Mouse (Mus musculus) left cerebral cortex, adult 18-20 months (tissue): Measurements from ENCODE around the gene Gnb3. TPM values are rescaled to one million over a fixed set of nuclear protein-coding genes. Genes with fewer than 3 reads are reported as not detected.

Experiments used
- DNase-seq, 2 experiments: peaks; one replicate each; pipeline ENCODE4 v3.0.0; 2021 to 2022; ENCODE audit warnings: low spot score in 2 of 2, mixed read lengths in 1 of 2
- long read RNA-seq, 2 experiments: library from polyadenylated mRNA; stranded (forward); transcript quantifications; one replicate each; pipeline ENCODE4 v2.0.0; 2021
- total RNA-seq, 2 experiments: library from RNA; stranded (reverse); gene quantifications; 2 replicates each; pipeline ENCODE4 v1.2.3; 2021

The Gnb3 gene
- total RNA-seq: under 1 TPM in 1 of 2 experiments, not detected in 1; 0.21 TPM
- long read RNA-seq, experiment 1: 0 reads
- long read RNA-seq, experiment 2: 0 reads

DNA sequence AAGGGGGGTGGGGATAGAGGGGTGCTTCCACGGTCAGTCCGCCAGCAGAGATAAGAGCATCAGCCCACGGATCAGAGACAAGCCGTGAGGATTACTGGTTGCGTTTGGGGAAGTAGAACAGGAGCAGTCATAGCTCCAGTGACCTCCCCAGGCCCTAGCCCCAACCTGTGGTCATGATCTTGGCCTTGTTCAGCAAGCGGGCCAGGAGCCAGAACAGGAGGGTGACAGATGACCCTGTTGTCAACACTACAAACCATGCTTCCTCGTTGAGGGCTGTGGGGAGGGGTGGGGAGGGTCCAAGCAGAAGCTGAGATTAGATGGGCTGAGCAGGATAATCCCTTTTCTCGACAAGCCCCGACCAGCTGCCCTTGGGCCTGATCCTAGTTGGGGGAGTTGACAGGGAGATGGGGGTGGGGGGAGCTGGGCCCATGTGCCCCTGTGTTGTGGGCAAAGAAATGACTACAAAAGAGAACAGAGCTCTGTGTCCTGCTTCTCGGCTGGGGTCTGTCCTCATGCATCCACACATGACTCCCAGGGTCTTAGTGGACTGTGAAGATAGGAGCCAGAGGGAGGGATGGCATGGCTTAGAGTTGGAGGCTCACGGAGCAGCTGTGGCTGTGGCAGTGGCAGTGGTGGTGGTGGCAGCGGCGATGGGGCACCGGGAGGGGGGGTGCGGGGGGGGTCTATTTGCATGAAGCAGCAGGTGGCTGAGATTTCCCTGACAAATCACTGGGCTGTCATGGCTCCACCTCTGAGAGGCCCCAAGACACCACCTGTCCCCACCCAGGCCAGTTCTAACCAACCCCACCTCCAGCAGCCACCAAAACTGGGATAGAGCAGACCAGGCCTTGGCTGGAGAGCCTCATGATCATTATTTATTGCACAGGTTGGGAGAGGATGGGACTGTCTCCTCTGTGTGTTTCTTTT is at the start of gene Gnb3:
TSS of gene Gnb3 (minus strand) at position 35 of the 927 bp plus-strand sequence.
- DNase-seq: no peak

DNA sequence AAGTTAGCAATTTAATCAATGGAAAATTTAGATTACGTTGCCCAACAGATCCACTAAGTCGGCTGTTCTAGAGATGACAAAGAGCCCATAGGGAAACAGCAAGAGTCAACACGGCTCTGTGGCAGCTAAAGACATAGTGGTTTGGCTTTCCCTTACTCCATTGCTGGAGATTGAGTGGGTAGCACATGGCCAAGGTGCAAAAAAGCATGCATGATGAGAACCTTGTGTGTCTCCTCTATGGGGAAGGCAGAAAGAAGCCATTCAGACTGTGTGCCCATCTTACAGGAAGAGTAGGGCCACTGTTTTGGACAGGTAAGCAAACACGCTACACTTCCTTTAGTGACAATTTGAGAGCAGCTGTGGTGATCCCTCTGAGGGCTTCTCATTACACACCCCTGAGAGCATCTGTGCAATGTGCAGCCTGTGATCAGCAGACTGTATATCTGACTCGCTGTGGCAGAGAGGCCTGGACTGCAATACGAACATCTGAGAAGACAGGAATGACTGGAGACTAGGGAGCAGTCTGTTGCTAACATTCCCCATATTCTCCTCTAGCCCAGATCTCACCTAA is 48.6 kb upstream of the Gnb3 start:
- DNase-seq: no peak

DNA sequence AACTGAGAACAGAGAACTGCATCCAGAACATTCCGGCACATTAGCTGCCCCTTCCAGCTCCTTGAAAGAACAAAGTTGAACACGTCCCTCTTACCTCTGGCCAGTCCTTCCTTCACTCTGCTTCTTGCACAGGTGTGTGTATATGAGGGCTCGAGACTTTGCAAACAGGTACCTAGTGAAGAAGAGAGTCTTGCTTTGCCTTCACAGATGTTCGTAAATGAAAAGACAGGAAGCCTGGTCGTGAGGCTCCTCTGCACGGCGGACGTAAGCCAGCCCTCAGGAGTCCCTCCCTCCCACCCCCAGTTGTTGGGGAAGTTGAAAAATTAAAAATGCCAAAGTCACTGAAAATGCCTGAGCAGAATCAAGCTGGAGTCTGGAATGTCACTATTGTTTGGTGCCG is 47.9 kb upstream of the Gnb3 start, which contains the start of gene Cd4:
TSS of gene Cd4 (minus strand) at position 236 of the 400 bp plus-strand sequence.
- no peak for DNase-seq

DNA sequence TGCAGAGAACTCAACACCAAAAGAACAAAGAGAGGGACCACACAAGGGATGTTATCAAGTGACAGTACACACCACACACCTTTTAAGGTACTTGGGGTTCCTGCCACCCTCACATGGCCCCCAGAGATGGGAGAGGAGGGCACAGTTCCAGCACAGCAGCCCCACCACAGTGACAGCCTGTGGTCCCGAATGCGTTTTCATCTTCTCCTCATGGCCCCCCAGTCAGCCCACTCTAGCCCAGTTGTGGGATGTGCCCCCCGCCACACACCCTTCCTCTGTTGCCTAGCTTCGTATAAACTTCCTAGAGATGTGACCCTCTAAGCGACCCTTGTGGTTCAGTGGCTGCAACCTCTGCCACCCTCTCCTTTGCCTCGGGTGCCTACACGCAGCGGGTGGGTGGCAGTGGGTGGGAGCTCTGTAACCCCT is 45.9 kb upstream of the Gnb3 start:
- no peak for DNase-seq

DNA sequence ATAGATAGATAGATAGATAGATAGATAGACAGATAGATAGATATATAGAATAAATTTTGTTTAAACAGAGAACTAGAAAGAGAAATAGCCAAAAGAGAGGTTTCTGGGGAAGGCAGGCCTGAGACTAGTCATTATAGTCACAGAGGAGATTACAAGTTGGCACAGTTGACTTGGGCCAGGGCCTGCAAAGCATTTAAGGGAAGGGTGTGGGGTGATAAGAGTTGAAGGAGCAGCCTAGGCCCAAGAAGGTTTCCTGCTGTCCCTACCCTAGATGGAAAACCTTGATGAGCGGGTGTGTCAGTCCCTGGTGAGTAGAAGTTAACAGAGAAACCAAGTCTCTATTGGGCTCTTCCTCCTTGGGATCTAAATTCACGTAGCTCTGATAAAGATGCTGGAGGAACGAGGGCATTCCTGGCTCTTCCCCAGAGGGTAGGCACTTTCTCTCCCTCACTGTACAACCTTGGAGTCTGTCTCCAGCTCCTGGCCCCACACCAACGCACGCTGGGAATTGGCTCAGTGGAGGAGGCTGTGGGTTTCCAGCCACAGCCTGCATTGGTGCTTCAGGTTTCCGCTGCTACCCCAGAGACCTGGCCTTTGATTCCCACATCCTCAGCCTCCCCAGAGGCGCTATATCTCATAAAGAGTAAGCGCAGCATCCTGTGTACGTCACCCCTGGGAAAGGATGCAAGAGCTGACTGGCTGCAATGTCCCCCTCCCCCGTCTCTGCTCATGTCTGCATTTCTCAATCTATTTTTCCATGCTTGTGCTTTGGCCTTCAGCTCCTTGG is 44.8 kb upstream of the Gnb3 start:
- no peak for DNase-seq

DNA sequence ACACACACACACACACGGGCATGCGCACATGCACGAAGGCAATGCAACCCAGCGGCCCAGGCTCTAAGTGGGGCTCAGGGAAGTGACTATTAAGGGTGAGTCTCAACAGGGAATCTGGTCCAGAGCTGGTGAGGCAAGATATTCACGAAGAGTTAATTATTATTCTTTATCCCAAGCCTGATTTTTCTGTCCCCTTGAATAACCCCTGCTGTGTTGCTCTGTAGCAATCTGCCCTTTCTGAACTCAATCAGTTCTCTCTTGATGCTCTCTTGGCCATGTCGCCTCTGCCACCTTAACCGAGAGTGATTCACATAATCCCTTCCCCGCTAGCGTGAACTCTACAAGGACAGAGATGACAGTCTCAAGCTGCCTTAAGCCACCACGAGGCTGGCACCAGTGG is 43.3 kb upstream of the Gnb3 start:
- DNase-seq: no peak

DNA sequence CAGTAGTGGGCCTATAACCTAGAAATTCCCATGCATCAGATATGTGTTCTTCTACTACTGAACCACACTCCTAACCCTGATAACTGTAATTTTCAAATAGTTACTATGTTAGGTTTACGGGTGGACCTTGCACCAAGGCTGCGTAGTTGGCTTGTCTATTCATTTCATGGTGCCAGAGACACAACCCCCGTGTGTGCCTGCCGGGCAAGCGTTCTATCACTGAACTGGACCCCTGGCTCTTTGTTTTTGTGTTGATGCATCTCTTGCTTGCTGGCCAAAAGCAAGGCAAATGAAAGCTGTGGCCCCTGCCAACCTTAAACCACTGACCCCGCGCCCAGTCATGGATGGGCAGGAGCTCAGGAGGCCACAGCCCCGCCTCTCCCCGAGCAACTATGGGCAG is 41.7 kb upstream of the Gnb3 start:
- DNase-seq: no peak

DNA sequence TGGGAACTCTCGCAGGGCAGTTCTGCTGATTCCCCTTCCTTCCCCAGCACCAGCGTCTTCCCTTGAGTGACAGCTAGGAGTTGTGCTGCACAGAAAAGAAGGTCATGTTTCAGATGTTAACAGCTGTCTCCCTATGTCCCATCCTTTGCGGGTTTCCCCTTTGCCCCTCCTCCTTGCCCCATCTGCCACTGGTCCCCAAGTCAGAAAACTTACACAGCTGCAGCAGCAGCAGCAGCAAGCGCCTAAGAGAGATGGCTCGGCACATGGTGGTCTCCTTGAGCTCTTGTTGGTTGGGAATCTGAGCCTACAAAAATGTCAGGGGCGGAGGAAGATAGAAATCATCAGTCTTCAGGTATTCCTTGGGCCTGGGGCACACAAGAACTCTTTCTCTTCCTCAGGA is 39.3 kb upstream of the Gnb3 start:
- no peak for DNase-seq

DNA sequence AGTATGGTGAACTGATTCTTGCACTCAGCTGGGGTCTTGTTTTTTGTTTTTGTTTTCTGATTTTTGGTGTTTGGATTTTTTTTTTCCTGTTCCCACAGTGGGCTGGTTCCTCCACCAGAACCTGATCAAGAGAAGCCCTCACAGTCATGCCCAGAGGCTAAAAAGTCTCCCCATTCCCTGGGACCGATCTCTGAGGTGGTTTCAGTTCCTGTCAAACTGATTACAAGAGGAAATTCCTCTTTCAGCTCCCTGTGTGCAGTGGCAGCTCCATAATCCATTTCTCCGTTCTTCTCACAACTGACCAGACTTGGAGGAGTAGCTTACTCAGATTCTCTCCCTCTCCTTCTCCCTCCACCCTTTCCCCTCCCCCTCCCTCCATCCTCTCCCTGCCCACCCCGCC is 34.3 kb upstream of the Gnb3 start:
- DNase-seq: no peak

DNA sequence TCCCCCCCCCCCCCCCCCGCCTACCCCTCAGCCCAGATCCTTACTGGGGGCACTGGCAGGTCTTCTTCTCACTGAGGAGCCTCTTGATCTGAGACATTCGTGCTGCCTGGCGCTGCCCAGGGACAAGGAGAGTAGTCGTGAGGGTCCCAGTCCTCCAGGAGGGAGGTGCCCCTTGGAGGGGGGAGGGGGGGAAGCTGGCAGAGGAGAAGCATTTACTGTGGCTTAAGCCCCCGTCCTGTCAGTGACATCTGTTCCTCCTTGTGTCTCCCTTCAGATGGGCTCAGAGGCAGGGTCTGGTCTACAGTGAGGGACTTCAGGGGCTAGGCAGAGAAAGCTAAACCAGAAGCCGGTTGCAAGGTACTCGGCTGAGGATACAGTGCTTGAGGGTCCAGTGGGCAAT is 26.5 kb upstream of the Gnb3 start:
- no peak for DNase-seq

DNA sequence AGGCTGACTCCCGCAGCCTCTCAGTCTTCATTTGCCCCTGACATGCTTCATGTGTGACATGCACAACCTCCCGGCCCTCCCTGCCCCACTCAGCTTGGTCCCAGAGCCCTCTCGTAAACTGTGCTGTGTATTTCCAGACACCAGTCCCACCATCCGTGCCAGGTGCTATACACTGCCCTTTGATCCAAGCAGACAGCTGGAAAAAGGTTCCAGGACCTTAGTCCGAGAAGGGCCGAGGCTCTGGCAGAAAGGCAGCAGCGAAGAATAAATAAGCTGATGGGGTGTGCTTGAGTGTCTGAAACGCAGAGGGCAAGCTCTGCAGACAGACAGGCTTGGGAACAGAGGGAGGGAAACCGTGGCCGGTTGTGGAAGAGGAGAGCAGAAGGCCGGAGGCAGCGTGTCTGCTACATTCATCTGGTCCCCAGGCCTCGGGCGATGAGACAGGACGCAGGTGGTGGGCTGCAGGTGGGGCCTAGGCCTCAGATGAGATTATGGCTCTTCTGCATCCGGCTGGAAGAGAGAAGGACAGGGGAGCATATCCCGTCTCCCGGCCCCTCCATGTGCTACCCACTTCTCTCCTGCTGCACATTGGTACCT is 25.8 kb upstream of the Gnb3 start:
- DNase-seq: no peak

DNA sequence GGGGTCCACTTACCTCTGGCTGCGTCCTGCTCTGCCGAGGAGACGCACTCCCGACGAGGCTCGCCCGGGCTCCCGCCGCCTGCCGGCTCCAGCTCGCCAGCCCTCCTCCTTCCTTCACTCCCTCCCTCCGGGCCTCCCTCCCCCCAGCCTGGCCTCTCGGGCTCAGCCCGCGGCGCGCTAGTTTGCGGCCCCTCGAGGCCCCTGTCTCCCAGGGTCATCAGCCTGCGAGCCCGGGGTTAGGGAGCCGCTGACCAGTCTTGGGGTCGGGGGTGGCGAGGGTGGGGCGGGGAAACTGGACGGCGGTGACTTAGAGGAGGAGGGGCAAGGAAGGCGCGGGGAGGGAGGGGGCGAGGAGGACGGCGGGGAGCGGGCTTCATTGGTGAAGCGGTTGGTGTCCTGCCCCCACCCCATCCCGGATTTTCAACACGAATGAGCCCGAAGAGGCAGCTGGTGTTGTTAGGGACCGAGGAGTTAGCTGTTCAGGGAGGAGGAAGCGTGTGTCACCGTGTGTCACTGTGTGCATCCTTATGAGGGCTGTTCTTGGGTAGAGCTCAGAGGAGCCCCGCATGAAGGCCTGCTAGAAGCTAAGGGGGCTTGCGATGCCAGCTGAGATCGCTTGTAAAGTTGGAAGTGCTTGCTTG is 23.7 kb upstream of the Gnb3 start, which contains the start of gene Gpr162:
TSS of gene Gpr162 (minus strand) at position 326 of the 641 bp plus-strand sequence.
- DNase-seq: peak; percentile 65 to 76

DNA sequence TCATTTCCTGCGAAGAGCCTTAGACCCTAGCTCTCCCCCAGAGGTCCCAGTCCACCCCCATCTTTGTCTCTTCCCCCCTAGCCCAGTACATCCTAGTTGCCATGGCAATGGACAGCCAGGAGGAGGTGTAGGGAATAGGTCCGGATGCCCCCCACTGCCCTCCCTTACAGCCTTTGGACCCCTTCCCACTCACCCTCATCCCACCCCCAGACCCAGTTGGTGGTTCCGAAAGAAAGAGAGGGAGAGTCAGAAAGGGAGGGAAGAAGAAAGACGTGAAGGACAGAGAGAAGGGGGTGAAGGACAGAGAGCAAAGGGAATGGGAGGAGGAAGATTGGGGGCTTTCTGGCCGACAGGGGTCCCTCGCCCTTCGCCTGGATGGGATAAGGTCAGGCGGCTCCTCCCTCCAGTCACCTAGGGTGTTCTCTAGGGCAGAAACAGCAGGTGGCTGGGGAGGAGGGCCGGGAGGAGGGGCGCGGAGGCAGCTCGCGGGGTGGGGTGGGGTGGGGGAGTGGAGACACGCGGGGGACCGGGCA is 23.1 kb upstream of the Gnb3 start:
- no peak for DNase-seq

DNA sequence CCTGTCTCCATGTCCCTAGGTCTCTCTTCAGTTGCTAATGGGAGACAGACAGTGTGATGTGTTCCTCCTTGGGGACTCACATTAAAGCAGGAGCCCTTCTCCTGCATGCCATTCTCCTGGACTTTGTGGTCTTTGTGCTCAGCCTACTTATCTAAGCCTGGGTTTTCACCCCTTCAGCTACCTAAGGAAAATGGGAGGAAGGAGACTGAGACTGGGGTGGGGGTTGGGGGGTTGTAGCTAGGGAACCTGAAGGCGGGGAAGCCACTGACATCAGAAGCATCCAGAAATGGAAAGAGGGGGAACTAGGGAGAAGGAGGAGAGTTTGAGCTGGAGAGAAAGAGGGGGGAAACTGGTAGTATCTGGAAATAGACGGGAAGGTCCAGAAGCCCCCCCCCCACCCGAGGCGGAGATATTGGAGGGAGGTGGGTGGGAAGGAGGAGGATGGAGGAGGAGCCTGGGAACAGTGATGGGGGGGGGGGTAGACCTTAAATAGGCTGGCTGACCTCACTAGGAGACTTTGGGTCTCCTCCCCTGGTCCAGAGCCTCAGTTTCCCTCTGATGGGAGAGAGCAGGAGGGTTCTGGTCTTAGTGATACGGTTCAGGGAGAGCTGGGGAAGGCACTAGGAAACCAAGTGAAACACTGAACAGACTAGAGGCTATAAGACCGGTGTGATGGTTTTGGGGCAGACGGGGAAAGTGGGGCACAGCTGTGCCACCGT is 22.5 kb upstream of the Gnb3 start:
- peak; percentile 36 to 42 for DNase-seq

DNA sequence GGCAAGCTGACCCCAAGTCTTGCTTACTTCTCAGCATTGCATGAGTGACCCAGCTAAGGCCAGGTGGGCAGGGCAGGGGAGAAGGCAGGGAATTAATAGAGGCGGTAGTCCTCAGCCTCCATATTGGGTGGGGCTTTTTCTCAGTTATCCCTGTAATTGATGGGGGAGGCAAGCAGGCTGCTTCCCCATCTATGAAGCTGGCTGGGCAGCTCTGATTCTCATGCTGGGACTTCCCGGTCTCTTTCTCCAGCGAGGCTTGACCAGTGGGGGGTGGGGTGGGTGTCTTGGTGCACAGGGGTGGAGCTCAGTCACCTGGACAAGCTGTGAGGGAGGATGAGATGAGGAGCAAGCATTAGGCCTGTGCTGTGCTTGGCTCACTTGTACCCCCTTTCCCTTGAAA is 21.7 kb upstream of the Gnb3 start:
- DNase-seq: no peak

DNA sequence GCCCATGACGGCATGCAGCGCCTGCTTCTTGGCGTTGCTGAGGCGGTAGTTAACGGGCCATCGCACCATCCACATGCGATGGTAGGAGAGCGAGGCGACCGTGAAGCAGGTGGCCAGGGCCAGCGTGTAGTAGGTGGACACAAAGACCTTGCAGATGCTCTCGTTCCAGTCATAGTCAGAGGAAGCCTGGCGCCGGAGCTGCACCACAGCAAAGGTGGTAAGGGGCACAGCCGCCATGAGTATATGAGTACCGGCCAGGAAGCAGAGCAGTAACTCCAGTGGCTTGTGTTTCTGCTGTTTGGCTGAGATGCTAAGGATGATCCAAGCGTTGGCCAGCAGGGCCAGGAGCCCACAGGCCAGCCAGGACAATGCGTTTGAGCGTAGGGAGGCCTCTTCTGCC is 21.2 kb upstream of the Gnb3 start:
- peak in 1 of 2 experiments; percentile 36 for DNase-seq

DNA sequence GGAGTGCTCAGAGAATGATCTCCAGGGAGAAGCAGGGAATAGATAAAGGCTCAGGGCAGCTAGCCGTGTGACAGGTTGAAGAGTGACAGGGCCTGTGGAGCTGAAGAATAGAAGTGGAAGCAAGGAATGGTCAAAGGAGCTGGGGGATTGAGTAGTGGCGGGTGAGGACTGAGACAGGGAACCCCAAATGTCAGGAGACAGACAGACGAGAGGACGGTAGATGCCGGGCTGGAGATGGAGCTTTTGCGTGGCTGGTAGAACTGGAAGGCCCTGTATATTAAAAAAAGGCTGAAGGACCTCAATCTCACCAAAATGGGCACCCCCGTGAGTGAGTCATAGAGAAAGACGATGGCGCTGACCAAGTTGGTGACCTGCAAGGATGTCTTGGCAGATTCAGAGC is 20.4 kb upstream of the Gnb3 start:
- peak in 1 of 2 experiments; percentile 28 for DNase-seq

DNA sequence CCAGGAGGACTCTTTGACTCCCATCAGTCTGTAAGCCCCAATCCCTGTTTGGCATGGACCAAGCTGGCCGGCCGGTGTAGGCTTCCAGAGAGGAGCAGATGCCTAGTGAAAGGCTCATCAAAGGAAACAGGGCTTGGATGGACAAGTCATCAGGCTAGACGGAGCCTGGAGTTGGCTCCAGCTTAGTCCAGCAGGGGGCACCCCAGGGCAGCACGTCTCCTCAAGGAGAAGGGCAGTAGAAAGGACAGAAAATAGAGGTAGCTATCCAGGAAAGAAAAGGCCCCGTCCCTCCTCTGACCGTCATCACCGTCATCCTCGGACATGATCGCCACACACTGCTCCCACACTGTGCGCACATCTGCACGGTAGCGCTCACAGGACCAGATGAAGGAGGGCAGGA is 19.6 kb upstream of the Gnb3 start:
- DNase-seq: peak; percentile 91 to 94

DNA sequence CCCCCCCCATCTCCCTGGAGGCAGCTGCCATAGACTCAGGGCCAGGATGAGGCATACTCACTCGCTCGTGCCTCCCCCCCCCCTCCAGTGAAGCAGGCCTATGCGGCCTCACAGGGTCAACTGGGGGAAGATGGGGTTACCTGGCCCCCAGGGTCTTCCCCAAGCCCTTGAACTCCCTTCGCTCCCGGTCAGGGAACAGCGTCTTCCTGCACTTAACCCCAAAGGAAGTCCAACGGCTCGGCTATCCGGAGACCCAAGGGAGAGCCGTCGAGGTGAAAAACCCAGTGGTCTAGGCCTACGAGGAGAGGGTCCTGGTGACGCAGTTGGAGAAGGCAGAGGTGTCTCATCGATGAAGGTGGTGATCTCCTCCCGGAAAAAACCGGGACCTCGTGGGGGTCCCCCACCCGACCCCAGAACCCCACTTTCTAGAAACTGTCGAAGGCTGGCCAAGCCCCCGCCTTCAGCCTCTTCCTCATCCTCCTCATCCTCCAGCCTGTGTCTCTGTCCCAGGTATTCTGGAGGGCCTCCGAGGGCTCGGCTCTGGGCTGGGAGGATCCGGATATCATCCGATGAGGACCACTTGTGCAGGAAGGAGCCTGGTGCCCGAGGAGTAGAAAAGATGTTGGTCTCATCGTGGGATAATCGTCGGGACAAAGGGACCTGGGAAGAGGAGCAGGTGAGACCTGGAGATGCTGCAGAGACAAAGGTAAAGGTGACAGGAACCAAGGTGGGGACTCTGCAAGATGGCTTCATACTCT is 18.7 kb upstream of the Gnb3 start:
- DNase-seq: no peak
